Mouse (Mus musculus): Measurements from ENCODE around the gene Pced1b. TPM values are rescaled to one million over a fixed set of nuclear protein-coding genes. Genes with fewer than 3 reads are reported as not detected.

Pced1b gene
- polyA plus RNA-seq, 1 experiment from 2014 or later, result 2.6 TPM

GRCm38 (mm10) chr15:97247791-97248161 is 869 bp downstream of the Pced1b start:
- ATAC-seq (ENCODE audit: insufficient number of reproducible peaks, insufficient read depth, low FRiP score, low read depth), result no peak
- peak overlapping the region; percentile 85 for H3K9ac ChIP-seq (ENCODE audit: low read length)
- no peaks in the 10 kb centered on the region for H3K9me3 ChIP-seq (ENCODE audit: control insufficient read depth, low read length)
- H3K4me2 ChIP-seq (ENCODE audit: low read length), result peak overlapping the region; percentile 95
- peaks cover 0 to 9% of the 10 kb centered on the region in 2 experiments; a peak in 1 of 4 replicates for H3K4me1 ChIP-seq (ENCODE audit: control insufficient read depth in 2 of 2, insufficient read depth in 2 of 2, low read length in 2 of 2)
- peak overlapping the region in 1 of 2 experiments; percentile 72; a peak in 3 of 4 replicates for H3K27ac ChIP-seq (replicated peaks in 1 of 2; ENCODE audit: control insufficient read depth in 1 of 2, insufficient read depth in 1 of 2, low read depth in 2 of 2, low read length in 2 of 2)
- H3K36me3 ChIP-seq (ENCODE audit: control insufficient read depth, insufficient read depth, low read length), result no peaks in the 10 kb centered on the region
- WGBS, result 4% methylated on average over 14 of the region's 14 CpGs
- peaks cover 26% of the 10 kb centered on the region for H3K27me3 ChIP-seq (ENCODE audit: control insufficient read depth, insufficient read depth, low read length)
- H3K4me3 ChIP-seq (ENCODE audit: control insufficient read depth in 1 of 2, insufficient read depth in 1 of 2, low read depth in 1 of 2, low read length in 2 of 2), result peak overlapping the region; percentile 74 to 89

DNA sequence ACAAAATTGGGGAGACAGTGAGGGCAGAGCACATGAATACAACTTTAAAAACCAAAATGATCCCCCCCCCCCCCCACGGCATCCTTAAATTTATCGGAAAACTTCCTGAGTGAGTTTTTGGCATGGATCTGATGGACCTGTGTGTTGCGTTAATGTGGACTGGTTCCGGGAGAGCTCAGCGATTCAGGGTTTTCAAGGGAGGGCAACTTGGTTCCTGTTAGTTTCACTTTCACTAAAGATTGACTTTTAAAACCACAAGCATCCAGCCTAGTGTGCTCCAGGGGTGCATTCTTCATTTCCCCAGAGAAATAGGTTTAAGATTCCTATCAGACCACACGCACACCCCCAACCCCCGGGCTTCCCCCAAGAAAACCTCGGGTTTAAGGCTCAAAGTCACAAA is 1.4 kb downstream of the Pced1b start:
- Histone ChIP-seq H3K27me3 (ENCODE audit: control insufficient read depth, insufficient read depth, low read length) (peaks cover 25% of the 10 kb centered on the region), H3K4me2 (ENCODE audit: low read length) (peak overlapping the region; percentile 95), H3K9ac (ENCODE audit: low read length) (peak overlapping the region; percentile 85), H3K4me3 (ENCODE audit: control insufficient read depth in 1 of 2, insufficient read depth in 1 of 2, low read depth in 1 of 2, low read length in 2 of 2) (peak overlapping the region; percentile 74 to 89), H3K4me1 (ENCODE audit: control insufficient read depth in 2 of 2, insufficient read depth in 2 of 2, low read length in 2 of 2) (peaks cover 0 to 9% of the 10 kb centered on the region in 2 experiments; a peak in 1 of 4 replicates), H3K27ac (replicated peaks in 1 of 2; ENCODE audit: control insufficient read depth in 1 of 2, insufficient read depth in 1 of 2, low read depth in 2 of 2, low read length in 2 of 2) (no peak overlapping the region; a peak in 1 of 4 replicates), H3K9me3 (ENCODE audit: control insufficient read depth, low read length) (no peaks in the 10 kb centered on the region), H3K36me3 (ENCODE audit: control insufficient read depth, insufficient read depth, low read length) (no peaks in the 10 kb centered on the region)
- no peak for ATAC-seq (ENCODE audit: insufficient number of reproducible peaks, insufficient read depth, low FRiP score, low read depth)
- 29% methylated on average over 8 of the region's 8 CpGs for WGBS

GRCm38 (mm10) chr15:97249322-97249721 is 2.4 kb downstream of the Pced1b start:
- whole genome bisulfite sequencing, result 91% methylated on average over 10 of the region's 10 CpGs
- Histone ChIP-seq H3K4me2 (ENCODE audit: low read length) (no peak overlapping the region), H3K27ac (replicated peaks in 1 of 2; ENCODE audit: control insufficient read depth in 1 of 2, insufficient read depth in 1 of 2, low read depth in 2 of 2, low read length in 2 of 2) (no peak overlapping the region), H3K36me3 (ENCODE audit: control insufficient read depth, insufficient read depth, low read length) (no peaks in the 10 kb centered on the region), H3K4me1 (ENCODE audit: control insufficient read depth in 2 of 2, insufficient read depth in 2 of 2, low read length in 2 of 2) (peaks cover 0 to 9% of the 10 kb centered on the region in 2 experiments; a peak in 1 of 4 replicates), H3K4me3 (ENCODE audit: control insufficient read depth in 1 of 2, insufficient read depth in 1 of 2, low read depth in 1 of 2, low read length in 2 of 2) (no peak overlapping the region), H3K9ac (ENCODE audit: low read length) (no peak overlapping the region), H3K27me3 (ENCODE audit: control insufficient read depth, insufficient read depth, low read length) (peaks cover 19% of the 10 kb centered on the region), H3K9me3 (ENCODE audit: control insufficient read depth, low read length) (no peaks in the 10 kb centered on the region)
- no peak for ATAC-seq (ENCODE audit: insufficient number of reproducible peaks, insufficient read depth, low FRiP score, low read depth)

DNA sequence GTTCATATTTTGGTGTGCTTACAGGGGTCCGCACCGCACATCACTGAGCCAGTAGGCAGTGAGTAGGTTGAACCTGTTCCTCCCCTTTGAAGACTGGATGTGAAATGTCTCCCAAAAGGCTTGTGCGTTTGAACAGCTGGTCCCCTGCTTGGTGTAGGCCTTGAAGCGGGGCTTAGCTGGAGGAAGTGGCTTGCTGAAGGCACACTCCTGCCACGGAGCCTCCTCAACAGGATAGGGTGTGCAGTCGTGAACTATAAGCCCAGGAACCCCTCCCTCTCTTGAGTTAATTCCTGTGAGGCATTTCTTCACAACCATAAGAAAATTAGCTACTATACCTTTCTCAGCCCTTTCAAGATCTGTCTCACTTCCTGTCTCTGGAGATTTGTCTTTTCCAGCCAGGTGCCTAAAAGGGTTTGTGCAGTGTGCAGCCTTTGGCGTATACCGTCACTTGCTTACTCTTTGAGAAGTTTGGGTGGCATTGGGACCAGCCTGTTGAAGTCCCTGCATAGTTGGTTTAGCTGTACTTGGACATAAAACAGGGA is 5.7 kb downstream of the Pced1b start:
- no peak overlapping the region for H3K27ac ChIP-seq (replicated peaks in 1 of 2; ENCODE audit: control insufficient read depth in 1 of 2, insufficient read depth in 1 of 2, low read depth in 2 of 2, low read length in 2 of 2)
- no peak for ATAC-seq (ENCODE audit: insufficient number of reproducible peaks, insufficient read depth, low FRiP score, low read depth)
- no peaks in the 10 kb centered on the region for H3K27me3 ChIP-seq (ENCODE audit: control insufficient read depth, insufficient read depth, low read length)
- no peak overlapping the region for H3K4me2 ChIP-seq (ENCODE audit: low read length)
- no peaks in the 10 kb centered on the region for H3K36me3 ChIP-seq (ENCODE audit: control insufficient read depth, insufficient read depth, low read length)
- H3K9me3 ChIP-seq (ENCODE audit: control insufficient read depth, low read length), result no peaks in the 10 kb centered on the region
- no peak overlapping the region for H3K4me3 ChIP-seq (ENCODE audit: control insufficient read depth in 1 of 2, insufficient read depth in 1 of 2, low read depth in 1 of 2, low read length in 2 of 2)
- H3K4me1 ChIP-seq (ENCODE audit: control insufficient read depth in 2 of 2, insufficient read depth in 2 of 2, low read length in 2 of 2), result peaks cover 0 to 6% of the 10 kb centered on the region in 2 experiments; a peak in 1 of 4 replicates
- H3K9ac ChIP-seq (ENCODE audit: low read length), result no peak overlapping the region
- WGBS, result 81% methylated on average over 8 of the region's 8 CpGs

- no peak for ATAC-seq (ENCODE audit: insufficient number of reproducible peaks, insufficient read depth, low FRiP score, low read depth)
Measured at GRCm38 (mm10) chr15:97254375-97254774, 7.5 kb downstream of the Pced1b start.

GRCm38 (mm10) chr15:97255800-97256199 is 8.9 kb downstream of the Pced1b start:
- ATAC-seq (ENCODE audit: insufficient number of reproducible peaks, insufficient read depth, low FRiP score, low read depth), result no peak
- 90% methylated on average over 3 of the region's 3 CpGs for WGBS
- no peaks in the 10 kb centered on the region for H3K36me3 ChIP-seq (ENCODE audit: control insufficient read depth, insufficient read depth, low read length)
- H3K4me3 ChIP-seq (ENCODE audit: control insufficient read depth in 1 of 2, insufficient read depth in 1 of 2, low read depth in 1 of 2, low read length in 2 of 2), result no peak overlapping the region
- H3K9me3 ChIP-seq (ENCODE audit: control insufficient read depth, low read length), result no peaks in the 10 kb centered on the region
- no peak overlapping the region for H3K9ac ChIP-seq (ENCODE audit: low read length)
- no peaks in the 10 kb centered on the region for H3K4me1 ChIP-seq (ENCODE audit: control insufficient read depth in 2 of 2, insufficient read depth in 2 of 2, low read length in 2 of 2)
- no peak overlapping the region for H3K4me2 ChIP-seq (ENCODE audit: low read length)
- H3K27ac ChIP-seq (replicated peaks in 1 of 2; ENCODE audit: control insufficient read depth in 1 of 2, insufficient read depth in 1 of 2, low read depth in 2 of 2, low read length in 2 of 2), result no peak overlapping the region
- no peaks in the 10 kb centered on the region for H3K27me3 ChIP-seq (ENCODE audit: control insufficient read depth, insufficient read depth, low read length)

More at GRCm38 (mm10) chr15:97254375-97254774, 7.5 kb downstream of the Pced1b start:
- H3K36me3 ChIP-seq (ENCODE audit: control insufficient read depth, insufficient read depth, low read length), result no peaks in the 10 kb centered on the region
- no peak overlapping the region for H3K4me2 ChIP-seq (ENCODE audit: low read length)
- H3K27ac ChIP-seq (replicated peaks in 1 of 2; ENCODE audit: control insufficient read depth in 1 of 2, insufficient read depth in 1 of 2, low read depth in 2 of 2, low read length in 2 of 2), result no peak overlapping the region
- no peaks in the 10 kb centered on the region for H3K4me1 ChIP-seq (ENCODE audit: control insufficient read depth in 2 of 2, insufficient read depth in 2 of 2, low read length in 2 of 2)
- 92% methylated on average over 4 of the region's 4 CpGs for WGBS
- H3K9me3 ChIP-seq (ENCODE audit: control insufficient read depth, low read length), result no peaks in the 10 kb centered on the region
- H3K9ac ChIP-seq (ENCODE audit: low read length), result no peak overlapping the region
- H3K4me3 ChIP-seq (ENCODE audit: control insufficient read depth in 1 of 2, insufficient read depth in 1 of 2, low read depth in 1 of 2, low read length in 2 of 2), result no peak overlapping the region
- no peaks in the 10 kb centered on the region for H3K27me3 ChIP-seq (ENCODE audit: control insufficient read depth, insufficient read depth, low read length)

DNA sequence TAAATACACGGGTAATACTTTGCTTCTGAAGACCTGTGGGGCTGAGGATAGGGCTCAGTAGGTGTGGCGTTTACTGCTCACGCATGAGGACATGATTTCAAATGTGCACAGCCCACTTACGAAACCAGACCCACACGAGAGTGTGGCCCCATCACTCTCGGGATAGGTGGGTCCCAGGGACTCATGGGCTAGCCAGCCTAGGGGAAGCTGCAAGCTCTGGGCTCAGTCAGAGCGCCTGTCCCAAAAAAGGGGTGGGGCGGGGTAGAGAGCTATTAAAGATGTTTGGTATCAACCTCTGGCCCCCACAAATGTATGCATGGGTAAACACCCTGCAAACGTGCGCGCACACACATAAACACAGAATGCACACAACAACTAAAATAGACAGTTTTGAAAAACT is 9.5 kb downstream of the Pced1b start:
- Histone ChIP-seq H3K4me3 (ENCODE audit: control insufficient read depth in 1 of 2, insufficient read depth in 1 of 2, low read depth in 1 of 2, low read length in 2 of 2) (no peak overlapping the region), H3K36me3 (ENCODE audit: control insufficient read depth, insufficient read depth, low read length) (no peaks in the 10 kb centered on the region), H3K4me2 (ENCODE audit: low read length) (no peak overlapping the region), H3K9ac (ENCODE audit: low read length) (no peak overlapping the region), H3K27ac (replicated peaks in 1 of 2; ENCODE audit: control insufficient read depth in 1 of 2, insufficient read depth in 1 of 2, low read depth in 2 of 2, low read length in 2 of 2) (no peak overlapping the region), H3K9me3 (ENCODE audit: control insufficient read depth, low read length) (no peaks in the 10 kb centered on the region), H3K4me1 (ENCODE audit: control insufficient read depth in 2 of 2, insufficient read depth in 2 of 2, low read length in 2 of 2) (no peaks in the 10 kb centered on the region), H3K27me3 (ENCODE audit: control insufficient read depth, insufficient read depth, low read length) (no peaks in the 10 kb centered on the region)
- WGBS, result 89% methylated on average over 11 of the region's 11 CpGs
- ATAC-seq (ENCODE audit: insufficient number of reproducible peaks, insufficient read depth, low FRiP score, low read depth), result no peak

DNA sequence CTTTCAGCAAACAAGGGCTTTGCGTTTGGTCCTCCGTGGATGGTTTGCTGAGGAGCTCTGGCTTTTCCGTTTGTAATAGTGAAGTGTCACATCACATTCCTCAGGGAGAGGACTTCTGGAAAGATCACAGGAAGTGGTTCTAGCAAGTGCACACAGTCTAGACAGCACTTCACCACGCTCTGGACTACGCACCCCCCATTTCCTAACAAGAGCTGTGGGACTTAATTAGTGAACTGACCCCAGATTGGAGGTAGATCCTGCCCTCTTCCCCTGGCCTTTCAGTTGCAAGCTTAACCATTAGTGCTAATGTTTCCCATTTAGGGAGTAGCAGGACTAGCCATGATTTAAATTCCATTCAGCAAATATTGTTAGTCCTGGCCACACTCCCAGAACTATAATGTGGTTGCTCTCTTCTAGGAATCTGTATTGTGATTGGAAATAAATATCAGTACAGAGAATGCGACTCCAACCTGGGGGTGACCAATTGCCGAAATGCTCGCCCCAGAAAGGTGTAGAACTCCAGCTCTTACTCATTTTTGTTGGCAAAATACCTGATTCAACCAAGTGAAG is 10.4 kb downstream of the Pced1b start:
- H3K36me3 ChIP-seq (ENCODE audit: control insufficient read depth, insufficient read depth, low read length), result no peaks in the 10 kb centered on the region
- no peak overlapping the region for H3K4me2 ChIP-seq (ENCODE audit: low read length)
- no peak for ATAC-seq (ENCODE audit: insufficient number of reproducible peaks, insufficient read depth, low FRiP score, low read depth)
- no peak overlapping the region for H3K27ac ChIP-seq (replicated peaks in 1 of 2; ENCODE audit: control insufficient read depth in 1 of 2, insufficient read depth in 1 of 2, low read depth in 2 of 2, low read length in 2 of 2)
- no peak overlapping the region for H3K4me3 ChIP-seq (ENCODE audit: control insufficient read depth in 1 of 2, insufficient read depth in 1 of 2, low read depth in 1 of 2, low read length in 2 of 2)
- no peaks in the 10 kb centered on the region for H3K27me3 ChIP-seq (ENCODE audit: control insufficient read depth, insufficient read depth, low read length)
- H3K4me1 ChIP-seq (ENCODE audit: control insufficient read depth in 2 of 2, insufficient read depth in 2 of 2, low read length in 2 of 2), result no peaks in the 10 kb centered on the region
- 66% methylated on average over 8 of the region's 8 CpGs for WGBS
- no peak overlapping the region for H3K9ac ChIP-seq (ENCODE audit: low read length)
- no peaks in the 10 kb centered on the region for H3K9me3 ChIP-seq (ENCODE audit: control insufficient read depth, low read length)

Data from heart, embryonic 14.5 days (tissue).